Mouse (Mus musculus): Measurements from ENCODE around the gene Fam69a.

The Fam69a gene

GRCm38 (mm10) chr5:107858963-107859362, 127.9 kb downstream of the Fam69a start:
- DNase-seq (ENCODE audit: low read depth, low spot score): no peak
